Mouse (Mus musculus): Measurements from ENCODE around the gene Sema3c. TPM values are rescaled to one million over a fixed set of nuclear protein-coding genes. Genes with fewer than 3 reads are reported as not detected.
A peak's percentile ranks its signal among the peaks of the same experiment; 100 is the strongest.

Sema3c gene
- polyA plus RNA-seq, 1 experiment from 2014 or later: 9.1 TPM

- 21% methylated on average over 1 of the region's 1 CpGs for WGBS
- no peaks in the 10 kb centered on the region for H3K4me1 ChIP-seq (replicated peaks)
- H3K4me3 ChIP-seq: no peak overlapping the region
Observed at GRCm38 (mm10) chr5:17648865-17649542, 74.9 kb downstream of the Sema3c start.

GRCm38 (mm10) chr5:17661223-17661622 lies 87.1 kb downstream of the Sema3c start:
- Histone ChIP-seq H3K4me1 (replicated peaks) (no peaks in the 10 kb centered on the region), H3K27me3 (no peaks in the 10 kb centered on the region), H3K9ac (no peak overlapping the region), H3K27ac (no peak overlapping the region), H3K4me2 (no peak overlapping the region), H3K4me3 (no peak overlapping the region), H3K9me3 (replicated peaks) (no peaks in the 10 kb centered on the region), H3K36me3 (no peaks in the 10 kb centered on the region)
- ATAC-seq (replicated peaks; ENCODE audit: insufficient number of reproducible peaks, insufficient read depth, low FRiP score, low read depth): no peak
- 67% methylated on average over 3 of the region's 3 CpGs for WGBS

More at GRCm38 (mm10) chr5:17648865-17649542, 74.9 kb downstream of the Sema3c start:
- no peak for ATAC-seq (replicated peaks; ENCODE audit: insufficient number of reproducible peaks, insufficient read depth, low FRiP score, low read depth)
- no peak overlapping the region for H3K27ac ChIP-seq
- no peak overlapping the region for H3K9ac ChIP-seq
- no peaks in the 10 kb centered on the region for H3K27me3 ChIP-seq
- H3K9me3 ChIP-seq (replicated peaks): no peaks in the 10 kb centered on the region
- no peaks in the 10 kb centered on the region for H3K36me3 ChIP-seq
- no peak overlapping the region for H3K4me2 ChIP-seq

GRCm38 (mm10) chr5:17671356-17671755 lies 97.3 kb downstream of the Sema3c start:
- Histone ChIP-seq H3K9me3 (replicated peaks) (no peaks in the 10 kb centered on the region), H3K4me3 (no peak overlapping the region), H3K9ac (no peak overlapping the region), H3K27ac (no peak overlapping the region), H3K36me3 (no peaks in the 10 kb centered on the region), H3K4me1 (replicated peaks) (no peaks in the 10 kb centered on the region), H3K27me3 (no peaks in the 10 kb centered on the region), H3K4me2 (no peak overlapping the region)
- ATAC-seq (replicated peaks; ENCODE audit: insufficient number of reproducible peaks, insufficient read depth, low FRiP score, low read depth): no peak

- no peaks in the 10 kb centered on the region for H3K9me3 ChIP-seq (replicated peaks)
- no peak overlapping the region for H3K4me3 ChIP-seq
- no peak overlapping the region for H3K27ac ChIP-seq
- no peaks in the 10 kb centered on the region for H3K27me3 ChIP-seq
- H3K9ac ChIP-seq: no peak overlapping the region
- no peak for ATAC-seq (replicated peaks; ENCODE audit: insufficient number of reproducible peaks, insufficient read depth, low FRiP score, low read depth)
- no peak overlapping the region for H3K4me2 ChIP-seq
- H3K4me1 ChIP-seq (replicated peaks): no peaks in the 10 kb centered on the region
- 48% methylated on average over 2 of the region's 2 CpGs for WGBS
- no peaks in the 10 kb centered on the region for H3K36me3 ChIP-seq
Observed at GRCm38 (mm10) chr5:17680862-17681261, 106.8 kb downstream of the Sema3c start.

GRCm38 (mm10) chr5:17689121-17689520 lies 115.0 kb downstream of the Sema3c start:
- WGBS: 45% methylated on average over 2 of the region's 2 CpGs
- Histone ChIP-seq H3K9me3 (replicated peaks) (no peaks in the 10 kb centered on the region), H3K9ac (no peak overlapping the region), H3K27ac (peak overlapping the region; percentile 18), H3K4me2 (no peak overlapping the region), H3K36me3 (no peaks in the 10 kb centered on the region), H3K27me3 (no peaks in the 10 kb centered on the region), H3K4me3 (no peak overlapping the region), H3K4me1 (replicated peaks) (peaks cover 8% of the 10 kb centered on the region)
- ATAC-seq (replicated peaks; ENCODE audit: insufficient number of reproducible peaks, insufficient read depth, low FRiP score, low read depth): 0 out of 2 replicates have a peak, but pooled peaks have one; percentile 35

GRCm38 (mm10) chr5:17689604-17690003 lies 115.5 kb downstream of the Sema3c start:
- Histone ChIP-seq H3K9me3 (replicated peaks) (no peaks in the 10 kb centered on the region), H3K4me1 (replicated peaks) (peaks cover 8% of the 10 kb centered on the region), H3K27ac (peak overlapping the region; percentile 18), H3K4me2 (no peak overlapping the region), H3K9ac (no peak overlapping the region), H3K4me3 (no peak overlapping the region), H3K27me3 (no peaks in the 10 kb centered on the region), H3K36me3 (no peaks in the 10 kb centered on the region)
- 35% methylated on average over 5 of the region's 5 CpGs for WGBS
- no peak; the same call in 1 of the 2 replicates for ATAC-seq (replicated peaks; ENCODE audit: insufficient number of reproducible peaks, insufficient read depth, low FRiP score, low read depth)

- Histone ChIP-seq H3K4me2 (no peak overlapping the region), H3K4me3 (no peak overlapping the region), H3K4me1 (replicated peaks) (no peaks in the 10 kb centered on the region), H3K27me3 (no peaks in the 10 kb centered on the region), H3K9ac (no peak overlapping the region), H3K9me3 (replicated peaks) (no peaks in the 10 kb centered on the region), H3K36me3 (no peaks in the 10 kb centered on the region), H3K27ac (no peak overlapping the region)
- 62% methylated on average over 2 of the region's 2 CpGs for WGBS
- ATAC-seq (replicated peaks; ENCODE audit: insufficient number of reproducible peaks, insufficient read depth, low FRiP score, low read depth): no peak
Observed at GRCm38 (mm10) chr5:17695366-17695765, 121.3 kb downstream of the Sema3c start.

GRCm38 (mm10) chr5:17698905-17699304 lies 124.8 kb downstream of the Sema3c start:
- WGBS: 61% methylated on average over 2 of the region's 2 CpGs
- Histone ChIP-seq H3K4me3 (no peak overlapping the region), H3K9ac (no peak overlapping the region), H3K4me1 (replicated peaks) (no peaks in the 10 kb centered on the region), H3K36me3 (no peaks in the 10 kb centered on the region), H3K27ac (no peak overlapping the region), H3K9me3 (replicated peaks) (no peaks in the 10 kb centered on the region), H3K27me3 (no peaks in the 10 kb centered on the region), H3K4me2 (no peak overlapping the region)
- ATAC-seq (replicated peaks; ENCODE audit: insufficient number of reproducible peaks, insufficient read depth, low FRiP score, low read depth): no peak

GRCm38 (mm10) chr5:17704160-17704559 lies 130.1 kb downstream of the Sema3c start:
- H3K9ac ChIP-seq: no peak overlapping the region
- 78% methylated on average over 3 of the region's 3 CpGs for WGBS
- H3K27me3 ChIP-seq: no peaks in the 10 kb centered on the region
- H3K4me3 ChIP-seq: no peak overlapping the region
- ATAC-seq (replicated peaks; ENCODE audit: insufficient number of reproducible peaks, insufficient read depth, low FRiP score, low read depth): no peak
- H3K36me3 ChIP-seq: no peaks in the 10 kb centered on the region
- no peaks in the 10 kb centered on the region for H3K9me3 ChIP-seq (replicated peaks)
- H3K4me1 ChIP-seq (replicated peaks): no peaks in the 10 kb centered on the region
- H3K27ac ChIP-seq: no peak overlapping the region
- no peak overlapping the region for H3K4me2 ChIP-seq

GRCm38 (mm10) chr5:17707086-17707485 lies 133.0 kb downstream of the Sema3c start:
- Histone ChIP-seq H3K9ac (no peak overlapping the region), H3K4me2 (no peak overlapping the region), H3K4me3 (no peak overlapping the region), H3K27ac (no peak overlapping the region), H3K36me3 (no peaks in the 10 kb centered on the region), H3K9me3 (replicated peaks) (no peaks in the 10 kb centered on the region), H3K27me3 (no peaks in the 10 kb centered on the region), H3K4me1 (replicated peaks) (no peaks in the 10 kb centered on the region)
- WGBS: 58% methylated on average over 3 of the region's 3 CpGs
- no peak for ATAC-seq (replicated peaks; ENCODE audit: insufficient number of reproducible peaks, insufficient read depth, low FRiP score, low read depth)

GRCm38 (mm10) chr5:17712374-17712773 lies 138.3 kb downstream of the Sema3c start:
- Histone ChIP-seq H3K9ac (no peak overlapping the region), H3K4me1 (replicated peaks) (no peaks in the 10 kb centered on the region), H3K9me3 (replicated peaks) (no peaks in the 10 kb centered on the region), H3K27me3 (no peaks in the 10 kb centered on the region), H3K4me3 (no peak overlapping the region), H3K36me3 (no peaks in the 10 kb centered on the region), H3K27ac (no peak overlapping the region), H3K4me2 (no peak overlapping the region)
- 79% methylated on average over 4 of the region's 4 CpGs for WGBS
- no peak for ATAC-seq (replicated peaks; ENCODE audit: insufficient number of reproducible peaks, insufficient read depth, low FRiP score, low read depth)

- no peaks in the 10 kb centered on the region for H3K36me3 ChIP-seq
- H3K9me3 ChIP-seq (replicated peaks): no peaks in the 10 kb centered on the region
- H3K4me1 ChIP-seq (replicated peaks): no peaks in the 10 kb centered on the region
- ATAC-seq (replicated peaks; ENCODE audit: insufficient number of reproducible peaks, insufficient read depth, low FRiP score, low read depth): no peak
- H3K4me3 ChIP-seq: no peak overlapping the region
- no peak overlapping the region for H3K9ac ChIP-seq
- no peak overlapping the region for H3K4me2 ChIP-seq
- H3K27ac ChIP-seq: no peak overlapping the region
- H3K27me3 ChIP-seq: no peaks in the 10 kb centered on the region
- WGBS: 91% methylated on average over 1 of the region's 1 CpGs
Observed at GRCm38 (mm10) chr5:17715206-17715605, 141.1 kb downstream of the Sema3c start.
